ENCODE assay signal across 13 mouse cellular contexts in the genomic region with DNA sequence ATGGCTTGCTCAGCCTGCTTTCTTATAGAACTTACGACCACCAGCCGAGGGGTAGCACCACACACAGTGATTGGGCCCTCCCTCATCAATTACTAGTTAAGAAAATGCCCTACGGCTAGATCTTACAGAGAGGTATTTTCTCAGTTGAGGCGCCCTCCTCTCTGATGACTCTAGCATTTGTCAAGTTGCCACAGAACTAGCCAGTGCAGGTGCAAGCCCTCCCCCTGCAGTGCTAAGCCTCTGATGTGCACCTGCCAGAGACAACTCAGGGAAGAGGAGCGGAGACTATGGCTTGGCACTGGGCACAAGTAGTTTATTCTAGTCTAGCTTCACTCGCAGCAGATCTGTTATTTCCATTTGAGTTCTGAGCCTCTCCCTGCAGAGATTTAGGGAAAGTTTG.
"Had no signal": no experiment of that assay in that cellular context is flagged by ENCODE, and none has a peak within 500 bp of the region (broad histone marks: within the 10 kb centered on the region; RNA-seq: fewer than 3 reads in every experiment).

No protein-coding gene starts in this region.

- H3K4me2 ChIP-seq: limb, embryonic 13.5 days had no signal

- H3K9me3 ChIP-seq: limb, embryonic 13.5 days had no signal

- H3K4me3 ChIP-seq: limb, embryonic 13.5 days had no signal

- DNase-seq: kidney, adult 9 months; kidney, postnatal 36 days; layer of hippocampus, adult 9-11 months; layer of hippocampus, postnatal 36 days; left cerebral cortex, postnatal 4 days; lung, adult 18-20 months; midbrain, embryonic 14.5 days; right cerebral cortex, postnatal 25 days had no signal

- ATAC-seq: intestine, postnatal 0 days had no signal

- H3K27ac ChIP-seq: kidney, postnatal 0 days; limb, embryonic 13.5 days; liver, embryonic 14.5 days; stomach, postnatal 0 days had no signal

- H3K9ac ChIP-seq: limb, embryonic 13.5 days; liver, embryonic 14.5 days had no signal

- H3K36me3 ChIP-seq: limb, embryonic 13.5 days had no signal
